Mouse (Mus musculus): ENCODE measurements around the gene Tomm5.

- TF ChIP-seq MAX (IDR thresholded peaks at IDR 0.05; ENCODE audit: low read length) (no peak), MEF2A (IDR thresholded peaks at IDR 0.05; ENCODE audit: borderline replicate concordance, low read depth, low read length) (no peak), CTCF (conservative IDR thresholded peaks at IDR 0.05 in 1 of 2, IDR thresholded peaks at IDR 0.05 in 1 of 2; ENCODE audit: low read depth in 2 of 2, low read length in 2 of 2) (no peak), BHLHE40 (IDR thresholded peaks at IDR 0.05; ENCODE audit: low read depth, low read length) (no peak), ZC3H11A (IDR thresholded peaks at IDR 0.05; ENCODE audit: low read depth, low read length) (no peak), HCFC1 (IDR thresholded peaks at IDR 0.05; ENCODE audit: low read depth, low read length) (no peak)
Observed at GRCm38 (mm10) chr4:45064577-45064976, 43.3 kb downstream of the Tomm5 start.

Measured in CH12.LX (cell line).